Mouse (Mus musculus) WW6 (cell line): ENCODE results near the gene Cpa1.

ENCODE experiments used
- DNase-seq: peaks from one replicate; pipeline ENCODE4 v3.0.0-alpha.2; 2013; ENCODE audit warnings: low read depth, low spot score

The Cpa1 gene

DNA sequence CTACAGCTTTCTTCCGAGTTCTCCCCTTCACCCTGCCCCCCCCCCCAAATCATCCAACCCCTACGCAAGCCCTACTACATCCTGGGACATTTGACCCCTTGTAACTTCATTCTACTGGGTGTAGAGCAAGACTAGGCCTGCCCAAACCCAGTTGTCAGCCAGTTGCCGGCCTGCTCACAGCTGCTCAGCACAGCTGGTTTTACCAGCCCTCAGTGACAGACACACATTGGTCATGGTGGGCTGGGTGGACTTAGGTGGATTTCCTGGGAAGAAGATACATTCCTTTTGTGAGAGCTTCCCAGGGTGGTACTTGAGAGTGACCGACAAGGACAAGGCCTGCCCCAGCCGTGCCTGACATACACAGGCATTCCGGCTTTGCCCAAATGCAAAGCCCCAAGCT, 18.0 kb upstream of the Cpa1 start:
- no peak for DNase-seq

GRCm38 (mm10) chr6:30621986-30622389, 17.0 kb upstream of the Cpa1 start:
- no peak for DNase-seq

DNA sequence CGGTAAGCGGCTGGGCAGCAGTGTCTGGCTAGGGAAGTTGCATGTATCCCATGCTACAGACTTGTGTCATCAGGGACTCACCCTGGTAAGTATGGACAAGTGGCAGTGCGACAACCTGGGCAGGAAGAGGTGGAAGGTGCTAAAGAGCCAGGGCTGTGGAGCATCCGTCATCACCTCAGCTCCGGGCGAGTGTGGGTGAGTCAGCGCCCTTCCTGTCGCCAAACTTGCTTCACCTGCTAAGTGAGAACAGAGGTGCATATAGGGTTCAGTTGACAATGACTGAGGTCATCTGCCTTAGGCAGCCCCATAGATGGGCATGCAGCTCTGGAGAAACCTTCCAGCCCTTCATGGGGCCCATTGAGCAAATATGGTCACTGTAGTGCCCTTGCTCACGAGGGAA, 14.3 kb upstream of the Cpa1 start:
- no peak for DNase-seq

DNA sequence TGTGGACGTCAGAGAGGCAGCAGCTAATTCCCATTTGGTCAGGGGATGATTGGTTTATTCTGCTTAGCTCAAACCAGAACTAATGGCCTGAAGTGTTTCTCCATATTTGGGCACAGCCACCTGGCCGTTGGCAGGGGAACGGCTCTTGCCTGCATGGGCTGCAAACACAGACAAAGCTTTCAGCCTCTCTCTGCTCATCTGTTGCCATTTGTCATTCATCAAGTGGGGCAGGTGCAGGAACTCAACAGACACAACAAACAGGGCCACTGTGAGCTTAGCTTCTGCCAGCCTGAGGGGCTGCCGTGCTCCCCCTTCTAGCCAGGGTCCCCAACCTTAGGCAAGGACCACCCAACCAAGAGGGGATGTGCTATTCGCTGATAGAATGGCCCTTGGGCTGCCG, 10.9 kb upstream of the Cpa1 start:
- no peak for DNase-seq

GRCm38 (mm10) chr6:30629989-30630388, 9.0 kb upstream of the Cpa1 start:
- no peak for DNase-seq

DNA sequence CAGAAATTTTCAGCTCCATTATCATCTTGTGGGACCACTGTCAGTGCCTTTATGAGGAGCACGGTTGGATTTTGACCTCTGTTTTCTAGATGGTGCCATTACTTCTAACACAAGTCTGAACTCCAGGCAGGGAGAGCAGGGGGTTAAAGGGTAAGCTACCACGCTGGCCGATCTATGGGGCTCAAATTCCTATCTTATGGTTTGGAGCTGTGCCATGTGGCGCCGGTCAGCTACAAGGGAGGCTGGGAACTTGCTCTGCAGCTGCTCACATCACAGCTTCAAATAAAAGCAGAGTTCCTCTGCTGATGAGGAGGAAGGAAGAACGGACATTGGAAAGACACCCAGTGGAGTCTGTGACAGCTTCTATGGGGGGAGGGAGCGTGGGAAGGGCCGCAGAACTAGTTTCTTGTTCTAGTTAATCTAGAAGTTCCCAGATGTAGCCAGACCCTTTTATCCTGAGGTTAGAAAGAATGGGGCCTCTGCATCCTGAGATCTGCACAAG, 3.6 kb upstream of the Cpa1 start:
- no peak for DNase-seq

DNA sequence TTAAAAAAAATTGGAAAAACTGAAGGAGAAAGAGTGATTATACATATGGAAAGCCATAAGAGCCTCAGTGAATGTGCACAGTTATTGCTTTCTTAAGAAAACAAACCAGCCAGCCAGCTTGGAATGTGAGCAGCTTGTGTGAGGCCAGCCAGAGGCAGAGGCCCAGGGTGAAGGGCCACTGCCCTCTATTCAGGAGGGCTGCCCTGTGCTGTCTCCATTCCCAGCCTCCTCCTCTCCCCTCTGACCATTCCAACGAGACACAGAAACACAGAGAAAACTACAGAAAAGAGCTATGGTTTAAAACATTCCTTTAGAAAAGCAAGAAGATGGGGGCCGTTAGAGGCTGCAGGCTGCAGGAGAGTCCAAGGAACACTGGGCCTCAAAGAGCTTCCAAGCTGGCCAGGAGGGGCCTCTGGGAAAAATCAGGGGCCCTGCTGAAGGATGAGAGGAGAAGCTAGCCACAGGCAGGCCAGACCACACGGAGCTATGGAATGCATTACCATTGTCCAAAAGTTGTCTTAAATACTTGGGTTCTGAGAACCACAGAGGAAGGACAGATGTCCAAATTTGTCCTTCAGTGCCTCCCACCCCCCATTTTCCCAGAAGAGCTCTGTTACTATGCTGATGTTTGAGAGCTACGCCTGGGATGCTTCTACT, 2.7 kb upstream of the Cpa1 start:
- no peak for DNase-seq

DNA sequence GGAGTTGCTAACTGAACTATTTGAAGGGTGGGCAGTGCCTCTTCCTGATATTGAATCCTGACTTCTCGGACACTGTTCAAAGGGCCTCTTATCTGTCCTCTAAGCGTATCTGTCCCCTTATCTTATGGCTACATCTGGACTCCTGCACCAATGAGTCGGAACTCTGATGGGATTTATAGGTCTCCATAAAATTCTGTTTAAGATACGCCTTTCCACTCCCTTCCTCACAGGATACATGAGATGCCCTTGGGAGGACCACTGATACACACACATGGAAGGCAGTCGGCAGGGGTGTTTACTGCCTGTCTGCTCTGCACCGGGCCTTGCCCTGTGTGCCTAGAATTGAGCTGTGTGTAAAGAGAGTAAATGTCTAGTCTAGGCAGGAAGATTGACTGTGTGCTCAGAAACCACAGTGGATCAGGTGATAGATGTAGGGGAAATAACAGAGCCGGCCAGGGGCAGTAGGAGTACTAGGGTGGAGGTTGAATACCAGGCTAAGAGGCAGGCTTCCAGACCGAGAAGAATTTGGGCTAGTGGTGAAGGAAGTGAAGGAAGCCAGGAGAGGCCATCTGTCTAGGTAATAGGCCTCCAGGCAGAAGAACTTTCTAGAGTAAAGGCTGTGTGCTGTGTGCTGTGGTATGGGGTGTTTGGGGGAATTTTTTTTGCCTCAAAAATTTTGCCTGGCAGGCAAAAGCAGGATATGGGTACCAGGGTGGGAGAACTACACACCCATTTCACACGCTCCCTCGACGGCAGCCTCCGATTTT, 4.9 kb downstream of the Cpa1 start:
- DNase-seq = no peak

- no peak for DNase-seq
Measured at GRCm38 (mm10) chr6:30644462-30644861, 5.4 kb downstream of the Cpa1 start.

DNA sequence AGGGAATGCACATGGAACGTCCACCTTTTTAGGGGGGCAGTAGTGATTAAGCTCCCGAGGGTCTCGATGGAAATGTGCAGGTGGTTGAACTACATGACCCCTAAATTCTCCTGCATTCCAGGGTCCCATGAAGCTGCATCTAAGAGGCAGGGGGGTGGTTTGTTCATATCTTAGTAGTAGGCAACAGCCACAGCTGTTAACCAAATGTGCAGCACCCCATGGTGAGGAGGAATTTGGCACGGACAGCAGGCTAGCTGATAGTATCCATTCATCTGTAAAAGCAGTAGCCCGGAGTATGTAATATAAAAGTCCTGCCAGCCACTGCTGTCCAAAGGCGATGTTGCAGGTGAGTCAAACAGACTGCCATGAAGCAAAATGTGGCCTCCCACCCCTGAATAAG, 6.4 kb downstream of the Cpa1 start:
- no peak for DNase-seq

GRCm38 (mm10) chr6:30649651-30650296, 10.8 kb downstream of the Cpa1 start:
- DNase-seq = no peak

DNA sequence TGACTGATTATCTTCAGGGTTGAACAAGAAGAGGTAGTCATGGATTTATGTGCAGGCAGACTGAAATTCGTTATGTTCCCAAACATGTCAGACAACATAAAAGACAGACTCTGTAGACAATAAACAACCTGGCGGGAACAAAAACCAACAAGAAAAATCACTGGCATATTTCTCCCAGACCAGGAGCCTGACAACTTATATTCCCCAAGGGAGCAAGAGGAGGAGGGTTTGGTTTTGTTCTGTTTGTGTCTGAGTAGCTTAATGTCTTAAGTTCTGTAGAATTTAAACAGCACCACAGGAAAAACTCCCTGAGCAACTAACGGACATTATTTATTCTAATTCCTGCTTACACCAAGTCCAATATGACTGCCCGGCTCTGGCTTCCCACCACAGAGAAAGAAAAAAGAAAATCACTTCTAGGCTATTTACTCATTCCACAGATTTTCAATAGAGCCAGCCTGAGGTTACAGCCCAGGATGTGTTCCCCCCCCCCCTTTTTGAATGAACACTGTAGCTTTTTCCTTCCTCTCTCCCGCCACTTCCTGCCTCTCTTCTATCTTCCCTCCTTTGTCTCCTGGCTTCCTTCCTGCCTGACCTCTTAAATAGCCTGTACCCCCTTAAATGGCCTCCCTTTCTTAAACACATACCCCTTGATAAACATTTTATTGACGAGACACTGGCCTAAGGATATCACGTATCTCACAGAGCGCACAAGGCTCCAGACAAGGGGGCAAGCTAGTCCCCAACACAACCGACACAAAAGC, 13.6 kb downstream of the Cpa1 start:
- no peak for DNase-seq

- DNase-seq = no peak
Measured at GRCm38 (mm10) chr6:30653518-30653917, 14.5 kb downstream of the Cpa1 start.

DNA sequence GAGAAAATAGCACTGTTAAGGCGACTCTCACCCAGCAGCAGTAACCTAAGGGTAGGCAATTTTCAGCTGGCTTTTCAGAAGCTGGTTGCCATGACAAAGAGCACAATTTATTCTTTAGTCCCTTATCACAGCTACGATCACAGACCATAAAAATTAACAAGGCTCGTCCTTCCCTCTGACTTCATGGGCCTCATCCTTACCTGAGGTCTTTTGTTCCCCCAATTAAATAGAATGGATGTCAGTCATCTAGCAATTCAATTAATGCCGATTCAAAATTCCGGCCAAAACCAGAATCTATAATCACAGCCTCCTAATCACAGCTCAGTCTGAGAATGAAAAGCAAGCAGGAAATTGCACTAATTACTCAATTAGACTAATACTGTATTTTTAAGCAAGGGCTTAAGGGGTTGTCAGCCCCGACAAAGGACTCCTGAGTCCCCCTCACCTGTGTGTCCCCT, 15.4 kb downstream of the Cpa1 start:
- DNase-seq = no peak

DNA sequence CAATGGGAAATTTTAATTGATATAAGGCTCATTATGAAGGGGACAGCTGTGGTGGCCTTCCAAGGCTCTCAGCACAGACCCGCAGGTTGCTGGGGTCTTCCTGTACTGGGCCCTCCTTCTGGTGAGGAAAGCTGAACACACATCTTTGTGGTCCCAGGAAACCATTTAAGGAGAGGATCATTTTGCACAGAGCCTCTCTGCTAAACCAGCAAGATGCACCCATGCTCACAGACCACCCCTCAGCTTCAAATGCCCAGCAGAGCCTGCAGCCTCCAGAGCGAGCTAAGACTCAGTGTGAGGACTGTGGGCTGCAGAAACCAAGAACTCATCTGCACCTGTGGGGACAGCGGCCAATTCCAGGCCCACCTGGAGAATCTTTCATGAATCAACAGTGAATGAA, 15.9 kb downstream of the Cpa1 start:
- no peak for DNase-seq

DNA sequence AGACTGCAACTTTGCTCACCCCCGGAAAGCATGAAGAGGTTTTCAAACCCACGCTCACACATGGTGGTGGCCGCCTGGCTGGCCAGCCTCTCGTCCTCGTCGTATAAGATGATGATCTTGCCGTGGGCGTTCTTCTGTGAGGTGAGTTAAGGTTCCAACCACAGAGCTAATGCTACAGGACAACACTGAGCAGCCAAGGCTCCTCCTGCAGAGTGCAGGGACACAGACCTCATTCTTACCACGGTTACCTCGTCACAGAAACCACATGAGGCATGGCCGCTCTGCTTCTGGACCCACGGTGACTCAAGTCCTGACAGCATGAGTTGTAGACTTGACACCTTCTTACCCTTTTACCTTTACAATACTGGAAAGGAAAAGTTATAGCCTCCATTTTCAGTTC, 18.3 kb downstream of the Cpa1 start:
- DNase-seq = no peak

DNA sequence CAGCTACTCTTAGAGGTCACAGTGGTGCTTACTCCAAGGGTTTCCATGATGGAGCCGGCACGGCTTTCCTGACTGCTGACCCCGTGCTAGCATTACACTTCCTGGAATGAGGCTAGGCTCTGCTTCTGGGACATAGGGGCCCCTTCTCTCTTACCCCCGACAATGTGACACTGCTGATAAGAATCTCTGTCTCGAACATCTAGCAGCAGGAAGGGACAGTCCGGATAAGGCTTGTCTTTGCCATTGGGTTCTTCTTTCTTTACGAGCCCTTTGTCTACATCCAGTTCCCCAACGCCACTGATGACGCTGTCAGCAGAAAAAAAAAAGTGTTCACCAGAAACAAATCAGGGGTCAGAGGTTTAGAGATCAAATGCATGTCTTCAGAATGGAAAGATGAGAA, 19.6 kb downstream of the Cpa1 start:
- DNase-seq = no peak

GRCm38 (mm10) chr6:30664776-30665175, 25.8 kb downstream of the Cpa1 start:
- DNase-seq = no peak

DNA sequence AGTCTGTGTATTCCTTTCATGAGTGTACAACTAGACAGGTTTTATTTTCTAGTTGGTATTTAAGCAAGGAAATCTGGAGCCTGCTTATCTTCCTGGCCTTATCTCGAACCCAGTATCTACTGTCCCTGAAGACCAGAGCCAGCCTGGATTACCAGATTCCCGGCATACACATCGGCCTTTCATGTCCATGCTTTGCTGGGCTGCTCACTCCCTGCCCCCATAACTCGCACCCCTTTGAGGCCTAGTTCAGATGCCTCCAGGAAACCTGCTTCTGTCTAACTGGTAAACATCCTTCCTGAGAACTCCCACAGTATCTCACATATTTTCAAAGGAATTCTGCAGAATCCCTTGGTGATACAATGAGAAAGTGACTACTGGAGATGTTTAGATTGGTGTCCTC, 26.3 kb downstream of the Cpa1 start:
- no peak for DNase-seq

DNA sequence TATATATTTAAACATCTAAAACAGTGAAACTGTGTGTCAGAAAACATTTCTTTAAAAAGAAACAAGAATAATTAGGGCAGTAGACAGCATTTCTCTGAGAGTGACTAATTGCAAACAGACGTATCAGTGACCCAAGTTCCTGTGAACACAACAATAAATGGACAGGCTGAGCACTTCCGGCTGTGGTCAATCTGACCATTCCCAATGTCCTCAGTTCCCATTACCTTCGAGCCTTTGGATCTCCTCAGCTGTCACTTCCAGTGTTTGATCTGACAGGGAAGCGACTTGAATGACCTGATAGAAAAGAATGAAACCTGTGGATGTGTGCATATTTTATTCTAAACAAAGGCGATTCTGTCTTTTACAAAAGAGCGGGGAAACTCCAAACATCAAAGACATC, 27.0 kb downstream of the Cpa1 start:
- DNase-seq = no peak

DNA sequence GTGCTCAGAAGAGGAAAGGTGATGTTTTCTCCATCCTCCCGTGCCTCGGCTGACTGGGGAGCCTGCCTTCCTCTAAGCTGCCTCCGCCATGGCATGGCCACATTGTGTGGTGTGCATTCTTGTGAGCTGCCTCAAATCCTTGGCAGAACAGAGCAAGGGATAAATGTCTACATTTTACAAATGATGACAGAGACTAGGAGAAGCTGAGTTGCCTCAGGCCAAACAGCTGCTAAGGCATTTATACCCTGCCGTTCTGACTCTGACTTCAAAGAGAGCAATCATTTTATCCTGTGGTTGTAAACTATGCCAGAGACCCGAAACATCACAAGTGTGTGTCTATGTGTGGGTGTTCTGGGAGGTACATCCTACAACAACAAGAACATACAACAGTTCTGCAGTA, 28.6 kb downstream of the Cpa1 start:
- DNase-seq = no peak

GRCm38 (mm10) chr6:30671696-30672095, 32.7 kb downstream of the Cpa1 start:
- DNase-seq = no peak
